ENCODE assay signal across 19 mouse cellular contexts in genomic region chr12:35642473-35642872, GRCm38 (mm10).
"Had no signal": no experiment of that assay in that cellular context is flagged by ENCODE, and none has a peak within 500 bp of the region (broad histone marks: within the 10 kb centered on the region; RNA-seq: fewer than 3 reads in every experiment).

No protein-coding gene starts in this region.

- ATAC-seq: liver, postnatal 0 days; lung, postnatal 0 days; midbrain, embryonic 15.5 days had no signal

- H3K27me3 ChIP-seq: liver, embryonic 15.5 days; lung, embryonic 15.5 days; midbrain, embryonic 12.5 days; midbrain, embryonic 15.5 days; neural tube, embryonic 13.5 days; neural tube, embryonic 15.5 days had no signal

- H3K4me2 ChIP-seq: liver, embryonic 15.5 days; lung, embryonic 15.5 days; midbrain, embryonic 12.5 days; midbrain, embryonic 15.5 days; neural tube, embryonic 13.5 days; neural tube, embryonic 15.5 days had no signal

- H3K4me3 ChIP-seq: liver, embryonic 15.5 days; lung, embryonic 15.5 days; midbrain, embryonic 10.5 days; midbrain, embryonic 12.5 days; midbrain, embryonic 15.5 days; myocyte; neural tube, embryonic 13.5 days; neural tube, embryonic 15.5 days had no signal

- H3K9me3 ChIP-seq: liver, embryonic 15.5 days; lung, embryonic 15.5 days; midbrain, embryonic 10.5 days; midbrain, embryonic 12.5 days; neural tube, embryonic 13.5 days; neural tube, embryonic 15.5 days had no signal

- H3K36me3 ChIP-seq: liver, embryonic 15.5 days; lung, embryonic 15.5 days; midbrain, embryonic 10.5 days; midbrain, embryonic 12.5 days; midbrain, embryonic 15.5 days; neural tube, embryonic 13.5 days; neural tube, embryonic 15.5 days had no signal

- DNase-seq: liver, postnatal 0 days; lung, adult 2 months; lung, postnatal 4 days; right cerebral cortex, adult 18-20 months; right cerebral cortex, postnatal 25 days; right cerebral cortex, postnatal 4 days; spleen, adult 18-20 months; thymus, adult 18-20 months; thymus, postnatal 14 days; thymus, postnatal 36 days had no signal

- H3K4me1 ChIP-seq: liver, embryonic 15.5 days; lung, embryonic 15.5 days; midbrain, embryonic 10.5 days; midbrain, embryonic 12.5 days; midbrain, embryonic 15.5 days; neural tube, embryonic 13.5 days; neural tube, embryonic 15.5 days had no signal

- H3K9ac ChIP-seq: liver, embryonic 15.5 days; liver, postnatal 0 days; lung, embryonic 15.5 days; midbrain, embryonic 12.5 days; midbrain, embryonic 15.5 days; neural tube, embryonic 13.5 days; neural tube, embryonic 15.5 days had no signal

- H3K27ac ChIP-seq: liver, embryonic 15.5 days; lung, embryonic 15.5 days; midbrain, embryonic 10.5 days; midbrain, embryonic 12.5 days; midbrain, embryonic 15.5 days; neural tube, embryonic 13.5 days; neural tube, embryonic 15.5 days had no signal
